Mouse (Mus musculus) C2C12 (cell line): ENCODE data around the gene Ercc5. TPM values are rescaled to one million over a fixed set of nuclear protein-coding genes. Genes with fewer than 3 reads are reported as not detected.
A peak's percentile ranks its signal among the peaks of the same experiment; 100 is the strongest.

Source experiments
- H3K27me3 ChIP-seq: one replicate; pipeline ENCODE4 v1.6.1; 2011; ENCODE audit not compliant: control insufficient read depth, insufficient read depth, insufficient read length
- H3K36me3 ChIP-seq: one replicate; pipeline ENCODE4 v1.6.1; 2011; ENCODE audit not compliant: control insufficient read depth, insufficient read depth
- H3K4me3 ChIP-seq: one replicate; pipeline ENCODE4 v1.5.1; 2011; ENCODE audit warnings: mild to moderate bottlenecking, control low read depth; ENCODE audit not compliant: poor library complexity, insufficient read depth, severe bottlenecking
- H3K79me2 ChIP-seq: one replicate; pipeline ENCODE4 v1.6.1; 2011; ENCODE audit not compliant: control insufficient read depth, insufficient read depth
- H3K79me3 ChIP-seq: one replicate; pipeline ENCODE4 v1.6.1; 2011; ENCODE audit warnings: low read depth, control low read depth
- H3ac ChIP-seq: one replicate; pipeline ENCODE3; 2011; ENCODE audit warnings: low read depth; ENCODE audit not compliant: control insufficient read depth, insufficient read length
- CTCF ChIP-seq: IDR thresholded peaks from one replicate; pipeline ENCODE4 v1.5.1; 2011; ENCODE audit not compliant: control insufficient read depth, insufficient read depth, insufficient read length
- MAX ChIP-seq: IDR thresholded peaks from one replicate; pipeline ENCODE4 v1.6.1; 2011; ENCODE audit warnings: mild to moderate bottlenecking, control low read depth
- MYOG ChIP-seq: IDR thresholded peaks from one replicate; pipeline ENCODE4 v1.6.1; 2011; ENCODE audit not compliant: control insufficient read depth, insufficient read length; ENCODE audit errors: extremely low read depth
- USF1 ChIP-seq: IDR thresholded peaks from one replicate; pipeline ENCODE4 v1.6.1; 2011; ENCODE audit warnings: low read depth, mild to moderate bottlenecking, control low read depth, moderate library complexity
- polyA plus RNA-seq: library from polyadenylated mRNA; unstranded; fragments of >200 nt; fragmentation: generic; extraction: Trizol; gene quantifications from one replicate; pipeline ENCODE4 v1.2.1, GENCODE M21; 2012; ENCODE audit warnings: missing spikeins

Ercc5 gene
- polyA plus RNA-seq, 1 experiment = 4.4 TPM

DNA sequence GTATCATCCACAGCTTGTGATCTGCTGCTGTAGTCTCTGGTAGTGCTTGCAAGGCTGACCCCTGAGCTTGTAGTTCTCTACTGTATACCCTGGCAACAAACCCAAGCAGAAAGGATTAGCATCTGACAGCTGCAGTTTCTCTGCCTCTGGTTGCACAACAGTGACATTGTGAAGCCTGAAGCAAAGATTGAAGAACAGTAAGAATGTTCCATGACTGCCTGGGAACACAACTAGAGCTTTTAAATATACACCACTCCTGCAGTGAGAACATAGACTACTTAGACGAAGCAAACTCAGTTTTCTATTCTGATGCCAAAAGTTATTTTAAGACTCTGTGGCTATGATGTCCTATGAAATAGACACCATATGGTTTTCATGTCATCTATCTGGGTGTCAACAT lies 71.3 kb downstream of the Ercc5 start, which contains the start of gene Mettl21e:
TSS of gene Mettl21e (minus strand) at position 86 of the 400 bp plus-strand sequence.
- Histone ChIP-seq H3K27me3 (no peaks in the 10 kb centered on the region), H3K4me3 (no peak within 1 kb of the TSS), H3K79me3 (no peaks in the 10 kb centered on the region), H3K79me2 (no peaks in the 10 kb centered on the region), H3K36me3 (no peaks in the 10 kb centered on the region), H3ac (no peak within 1 kb of the TSS)
- TF ChIP-seq MAX (no peak), MYOG (no peak), USF1 (no peak)

DNA sequence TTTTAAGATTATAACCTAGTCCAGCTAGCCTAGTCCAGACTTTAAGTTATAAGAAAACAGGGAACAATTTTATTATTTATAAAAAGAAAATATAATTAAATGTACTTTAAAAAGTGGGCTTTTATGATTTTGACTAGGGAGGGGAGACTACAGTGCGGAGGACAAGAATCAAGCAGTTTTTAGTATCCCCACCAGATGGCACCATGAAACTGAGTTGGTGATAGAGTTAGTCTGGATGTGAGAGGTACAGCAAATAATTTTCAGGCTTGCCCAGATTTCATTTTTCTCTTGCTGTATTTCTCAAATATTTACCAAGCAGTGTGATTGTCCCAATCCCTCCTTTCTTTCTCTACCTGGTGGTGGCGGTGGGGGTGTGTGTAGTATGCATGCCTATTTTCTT lies 81.5 kb downstream of the Ercc5 start:
- no peaks in the 10 kb centered on the region for H3K27me3 ChIP-seq
- TF ChIP-seq CTCF (peak; percentile 12), MYOG (no peak)
- no peak overlapping the region for H3K4me3 ChIP-seq
- no peaks in the 10 kb centered on the region for H3K79me2 ChIP-seq
- no peaks in the 10 kb centered on the region for H3K79me3 ChIP-seq
- no peak overlapping the region for H3ac ChIP-seq
- no peaks in the 10 kb centered on the region for H3K36me3 ChIP-seq

Other genes starting within 250 kb of the Ercc5 start
- gene Tpp2, start 214.1 kb upstream of the Ercc5 start, polyA plus RNA-seq = 15.8 TPM
- 0.04 TPM for gene Mettl21c, start 127.7 kb upstream of the Ercc5 start, polyA plus RNA-seq
- 0.02 TPM for gene Gm8251, start 85.8 kb upstream of the Ercc5 start, polyA plus RNA-seq
- gene Tex30, start 45.3 kb upstream of the Ercc5 start, polyA plus RNA-seq = 21.9 TPM
- gene Kdelc1, start 28.9 kb upstream of the Ercc5 start, polyA plus RNA-seq = 16.2 TPM
- gene Bivm, start 28.8 kb upstream of the Ercc5 start, polyA plus RNA-seq = 9.1 TPM
- not detected for gene Mettl21e, start 71.2 kb downstream of the Ercc5 start, polyA plus RNA-seq